Mouse (Mus musculus) ovary, adult 10 weeks (tissue): ENCODE results near the gene Sult1a1. TPM values are rescaled to one million over a fixed set of nuclear protein-coding genes. Genes with fewer than 3 reads are reported as not detected.

Experiments
- polyA plus RNA-seq: library from polyadenylated mRNA; stranded (reverse); fragments of 350-450 nt; fragmentation: Illumina TruSeq; extraction: RNeasy Lipid Tissue Mini Kit (QIAGEN cat#74804); gene quantifications from one replicate; pipeline ENCODE4 v1.2.3, GENCODE M21; 2014

The Sult1a1 gene
- polyA plus RNA-seq: 42.1 TPM

DNA sequence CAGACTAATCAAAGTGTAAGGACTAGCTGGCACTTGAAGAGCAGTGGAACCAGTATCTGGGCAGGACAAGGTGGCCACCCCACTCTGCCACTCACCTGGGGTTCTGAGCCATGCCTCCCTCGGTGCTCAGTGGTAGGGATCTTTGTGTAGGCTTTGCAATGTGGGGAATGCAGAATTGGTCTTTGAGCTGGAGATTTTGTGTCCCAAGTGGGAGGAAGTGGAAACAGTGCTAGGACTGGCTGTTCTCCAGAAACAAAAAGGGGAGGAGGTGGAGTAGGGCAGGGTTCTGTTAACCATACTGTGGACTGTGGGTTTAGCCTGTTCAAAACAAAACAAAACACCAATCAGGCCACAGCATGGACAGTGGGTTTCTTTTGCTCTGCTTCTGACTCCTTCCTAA is at the start of gene Sult1a1:
Gene Sult1a1 (minus strand): TSS at position 226 of the 400 bp plus-strand sequence.

DNA sequence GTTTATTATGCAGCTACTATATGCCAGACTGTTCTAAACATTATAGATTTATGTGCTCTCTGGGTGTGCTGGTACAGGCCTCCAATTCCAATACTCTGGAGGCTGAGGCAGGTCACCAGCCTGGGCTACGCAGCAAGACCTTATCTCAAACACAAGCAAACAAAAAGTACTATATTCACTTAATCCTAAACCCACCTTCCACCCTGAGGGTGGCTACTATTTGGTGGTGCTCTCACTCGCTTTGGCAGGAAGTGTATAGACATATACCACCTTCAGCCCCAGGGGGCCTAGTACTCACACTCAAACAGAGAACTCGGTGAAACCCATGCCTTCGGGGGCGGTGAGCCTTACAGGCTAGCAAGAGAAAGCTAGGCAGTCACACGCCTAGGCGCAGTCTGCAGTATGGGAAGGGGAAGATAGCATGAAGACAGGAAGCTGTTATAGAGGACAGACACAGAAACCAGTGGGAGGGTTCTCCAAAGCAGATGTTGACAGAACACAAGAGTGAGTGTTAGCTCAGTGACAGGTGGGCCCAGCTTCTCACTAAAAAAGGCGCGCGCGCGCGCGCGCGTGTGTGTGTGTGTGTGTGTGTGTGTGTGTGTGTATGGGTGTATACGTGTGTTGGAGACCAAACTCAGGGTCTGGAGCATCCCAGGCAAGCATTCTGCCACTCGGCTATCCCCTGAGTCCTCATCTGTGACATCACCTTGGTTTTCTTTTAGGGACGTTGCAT is 31.4 kb upstream of the Sult1a1 start, which contains the start of gene Coro1a:
Gene Coro1a (minus strand): TSS at position 346 of the 733 bp plus-strand sequence.

DNA sequence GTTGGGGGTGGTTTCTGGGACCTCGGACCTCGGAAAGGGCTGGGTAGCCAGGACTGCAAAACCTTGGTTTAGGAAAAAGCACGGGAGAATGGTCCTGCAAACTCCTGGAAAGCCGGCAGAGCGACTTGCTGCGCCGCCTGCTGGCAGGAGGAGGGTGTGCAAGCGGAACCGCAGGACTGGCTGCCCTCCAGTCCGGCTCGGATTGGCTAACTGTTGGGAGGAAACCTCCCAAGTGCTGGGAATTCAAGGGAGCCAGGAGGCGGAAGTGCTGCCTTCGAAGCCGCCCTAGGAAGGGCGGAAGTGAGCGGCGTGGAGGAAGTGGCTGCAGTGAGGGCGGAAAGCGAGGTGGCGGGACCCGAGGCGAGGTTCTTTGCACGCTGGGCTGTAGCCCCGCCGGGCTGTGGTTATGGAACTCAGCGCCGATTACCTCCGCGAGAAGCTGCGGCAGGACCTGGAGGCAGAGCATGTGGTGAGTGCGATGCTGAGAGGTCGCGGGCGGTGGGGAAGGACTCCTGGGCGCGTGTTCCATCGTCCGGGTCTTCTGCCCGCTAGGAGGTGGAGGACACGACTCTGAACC is 19.5 kb upstream of the Sult1a1 start, which contains the start of gene Slx1b:
Gene Slx1b (minus strand): TSS at position 154 of the 577 bp plus-strand sequence.

DNA sequence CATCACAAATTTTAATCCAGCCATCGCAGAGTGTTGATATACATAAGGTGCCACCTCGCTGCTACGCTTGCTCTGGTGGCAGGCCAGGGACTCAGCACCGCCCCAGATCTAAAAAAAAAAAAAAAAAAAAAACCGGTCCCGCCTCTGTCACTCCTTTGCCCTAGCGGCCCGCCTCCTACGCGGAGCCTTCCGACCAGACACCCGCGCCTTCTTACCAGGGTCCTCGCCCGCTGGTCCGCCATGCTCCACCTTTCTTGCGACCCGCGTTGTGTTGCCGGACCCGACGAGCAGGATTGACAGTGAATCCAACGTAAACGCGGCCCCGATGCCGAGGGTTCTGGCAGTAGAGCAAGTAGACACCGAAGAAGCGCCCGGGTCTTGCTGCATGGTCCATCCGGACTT is 19.0 kb upstream of the Sult1a1 start, which contains the start of gene Bola2:
Gene Bola2 (plus strand): TSS at position 192 of the 402 bp plus-strand sequence.

DNA sequence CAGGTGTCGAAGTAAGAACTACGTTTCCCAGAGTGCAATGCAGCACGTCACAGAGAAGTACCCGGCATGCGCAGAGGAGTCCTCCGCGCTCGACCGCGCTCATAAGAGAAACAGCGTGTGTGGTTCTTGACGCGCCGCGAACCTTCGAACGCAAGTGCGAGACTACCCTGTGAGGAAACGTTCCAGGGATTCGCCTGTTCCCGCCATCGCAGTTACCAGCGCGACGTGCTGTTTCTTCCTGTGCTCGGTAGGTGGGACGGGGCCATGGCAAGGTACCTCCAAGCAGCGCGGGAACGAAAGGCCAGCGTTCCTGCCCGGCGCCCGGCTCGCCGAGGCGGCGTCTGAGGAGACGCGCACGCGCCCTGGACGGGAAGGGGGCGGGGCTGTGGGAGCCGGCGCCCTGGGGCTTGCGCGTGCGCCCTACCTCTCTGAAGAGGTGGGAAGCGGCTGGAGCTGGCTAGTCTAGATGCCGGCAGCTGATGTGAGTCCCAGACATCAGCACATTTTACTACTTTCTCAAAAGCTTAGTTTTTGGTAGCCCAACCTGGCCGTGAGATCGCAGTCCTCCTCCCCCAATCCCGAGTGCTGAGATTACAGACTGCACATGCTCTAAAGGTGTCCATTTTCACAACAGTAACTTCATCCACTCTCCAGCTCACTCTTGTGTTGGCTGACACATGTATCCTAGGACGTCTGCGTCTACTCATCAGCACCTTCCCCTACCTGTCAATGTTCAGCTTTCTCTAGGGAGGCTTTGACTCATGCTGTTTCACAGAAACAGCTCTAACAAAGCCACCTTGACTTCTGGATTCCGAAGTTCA is 26.8 kb downstream of the Sult1a1 start, which contains the start of gene Sgf29:
Gene Sgf29 (plus strand): TSS at position 79 of the 821 bp plus-strand sequence.

DNA sequence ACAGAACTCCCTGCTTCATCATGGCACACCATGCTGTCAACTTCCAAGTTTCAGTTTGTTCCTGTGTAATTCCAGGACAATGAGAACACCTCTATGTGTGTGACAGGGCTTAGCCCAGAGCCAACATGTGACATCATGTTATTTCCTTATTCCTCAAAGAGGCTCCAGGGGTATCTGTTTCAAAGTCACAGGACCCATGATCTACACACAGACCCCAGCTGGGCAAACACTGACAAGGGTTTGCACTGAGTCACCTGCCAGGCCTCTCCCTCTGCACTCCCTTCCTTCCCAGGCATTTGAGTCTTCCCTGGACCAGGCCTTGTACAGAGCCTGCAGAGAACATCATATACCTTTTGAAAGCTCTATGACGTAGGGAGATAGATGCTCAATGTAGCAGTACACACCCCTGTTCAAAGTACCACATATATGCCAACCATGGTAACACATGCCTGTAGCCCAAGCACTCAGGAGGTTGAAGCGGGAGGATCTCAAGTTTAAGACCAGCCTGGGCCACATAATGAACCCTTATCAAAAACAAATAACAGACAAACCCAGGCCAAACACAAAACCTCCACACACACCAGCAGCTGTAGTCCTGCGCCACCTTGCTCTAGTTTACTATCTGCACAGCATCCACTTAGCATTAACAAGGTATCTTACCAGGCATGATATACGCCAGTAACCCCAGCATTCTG is 45.3 kb downstream of the Sult1a1 start, which contains the start of gene Nupr1:
Gene Nupr1 (minus strand): TSS at position 38 of the 695 bp plus-strand sequence.

Other genes starting within 250 kb of the Sult1a1 start
- 0.20 TPM for gene Rabep2, start 247.7 kb downstream of the Sult1a1 start, polyA plus RNA-seq
- gene Atp2a1, start 213.3 kb downstream of the Sult1a1 start, polyA plus RNA-seq: not detected
- gene Sh2b1, start 201.0 kb downstream of the Sult1a1 start, polyA plus RNA-seq: 0.57 TPM
- 2.9 TPM for gene Tufm, start 189.1 kb downstream of the Sult1a1 start, polyA plus RNA-seq
- 24.4 TPM for gene Atxn2l, start 173.0 kb downstream of the Sult1a1 start, polyA plus RNA-seq
- 340 TPM for gene Eif3c, start 110.0 kb downstream of the Sult1a1 start, polyA plus RNA-seq
- gene Apobr, start 91.5 kb downstream of the Sult1a1 start, polyA plus RNA-seq: 0.26 TPM
- 1.4 TPM for gene Cln3, start 90.6 kb downstream of the Sult1a1 start, polyA plus RNA-seq
- gene Il27, start 81.5 kb downstream of the Sult1a1 start, polyA plus RNA-seq: not detected
- gene Nupr1, start 45.6 kb downstream of the Sult1a1 start, polyA plus RNA-seq: 10.7 TPM
- gene Sgf29, start 27.1 kb downstream of the Sult1a1 start, polyA plus RNA-seq: 2.7 TPM
- 0.26 TPM for gene Bola2, start 19.0 kb upstream of the Sult1a1 start, polyA plus RNA-seq
- gene Slx1b, start 19.4 kb upstream of the Sult1a1 start, polyA plus RNA-seq: 1.2 TPM
- gene Coro1a, start 31.4 kb upstream of the Sult1a1 start, polyA plus RNA-seq: 2.9 TPM
- 15.3 TPM for gene Mapk3, start 83.2 kb upstream of the Sult1a1 start, polyA plus RNA-seq
- not detected for gene Gdpd3, start 89.9 kb upstream of the Sult1a1 start, polyA plus RNA-seq
- 9.1 TPM for gene Ypel3, start 100.5 kb upstream of the Sult1a1 start, polyA plus RNA-seq
- gene Tbx6, start 105.1 kb upstream of the Sult1a1 start, polyA plus RNA-seq: not detected
- 36.4 TPM for gene Ppp4c, start 116.1 kb upstream of the Sult1a1 start, polyA plus RNA-seq
- 1.5 TPM for gene Fam57b, start 121.2 kb upstream of the Sult1a1 start, polyA plus RNA-seq
- gene 4930451I11Rik, start 155.2 kb upstream of the Sult1a1 start, polyA plus RNA-seq: not detected
- gene Doc2a, start 171.0 kb upstream of the Sult1a1 start, polyA plus RNA-seq: not detected
- gene Hirip3, start 185.5 kb upstream of the Sult1a1 start, polyA plus RNA-seq: 21.5 TPM
- 19.9 TPM for gene Ino80e, start 185.9 kb upstream of the Sult1a1 start, polyA plus RNA-seq
- 8.2 TPM for gene Taok2, start 208.3 kb upstream of the Sult1a1 start, polyA plus RNA-seq
- 6.6 TPM for gene Tmem219, start 246.5 kb upstream of the Sult1a1 start, polyA plus RNA-seq